ENCODE assay signal across 25 mouse cellular contexts in genomic region chr3:146396256-146396655, GRCm38 (mm10). TPM values are rescaled to one million over a fixed set of nuclear protein-coding genes. Genes with fewer than 3 reads are reported as not detected.
DNase-seq lines count a peak whose midpoint lies in the region; ATAC-seq and TF ChIP-seq lines count a peak whose summit lies in the region.
"Had no signal": no experiment of that assay in that cellular context is flagged by ENCODE, and none has a peak within 500 bp of the region (broad histone marks: within the 10 kb centered on the region; RNA-seq: fewer than 3 reads in every experiment).

No protein-coding gene starts in this region.

- no peak for ATAC-seq in liver, embryonic 13.5 days (ENCODE audit: low read depth)
- no peak for ATAC-seq in liver, postnatal 0 days
- ATAC-seq: activated CD4-positive, CD25-positive, alpha-beta regulatory T cell, adult 4 months; forebrain, embryonic 15.5 days had no signal

- no peak for TF ChIP-seq POLR2A in kidney, adult 2 months (IDR thresholded peaks at IDR 0.05; ENCODE audit: low read depth, low read length)

- no peak overlapping the region for H3K27ac ChIP-seq in kidney, adult 2 months (ENCODE audit: insufficient read depth, low read depth, low read length)
- H3K27ac ChIP-seq in left cerebral cortex, adult 2 months: peak overlapping the region; percentile 67
- H3K27ac ChIP-seq in liver, embryonic 13.5 days: peak overlapping the region; percentile 35; the same call in 1 of the 2 replicates
- no peak overlapping the region for H3K27ac ChIP-seq in liver, postnatal 0 days (ENCODE audit: low read depth)
- H3K27ac ChIP-seq: embryonic facial prominence, embryonic 10.5 days; embryonic facial prominence, embryonic 13.5 days; forebrain, embryonic 12.5 days; forebrain, embryonic 15.5 days; heart, embryonic 13.5 days; hindbrain, embryonic 14.5 days had no signal

- 73% methylated on average over 6 of the region's 6 CpGs for WGBS in kidney, adult 2 months
- WGBS in liver, embryonic 13.5 days (ENCODE audit: insufficient replicate concordance): 73% methylated on average over 6 of the region's 6 CpGs
- 74% methylated on average over 6 of the region's 6 CpGs for WGBS in liver, postnatal 0 days (ENCODE audit: insufficient replicate concordance)

- intact Hi-C loops in left cerebral cortex, adult 2 months (cut with DNase I): no loop called here

- no peak for TF ChIP-seq CTCF in kidney, adult 2 months (conservative IDR thresholded peaks at IDR 0.05; ENCODE audit: insufficient read depth, insufficient read length, low read depth, low read length)
- TF ChIP-seq CTCF in left cerebral cortex, adult 2 months (IDR thresholded peaks at IDR 0.05): no peak
- TF ChIP-seq CTCF in liver, postnatal 0 days (IDR thresholded peaks at IDR 0.05; ENCODE audit: low read depth): no peak

- H3K36me3 ChIP-seq in kidney, adult 2 months (ENCODE audit: control insufficient read depth, insufficient read depth, low read length): no peaks in the 10 kb centered on the region
- no peaks in the 10 kb centered on the region for H3K36me3 ChIP-seq in liver, embryonic 13.5 days
- H3K36me3 ChIP-seq in liver, postnatal 0 days (replicated peaks; ENCODE audit: insufficient read depth, low read length): no peaks in the 10 kb centered on the region
- H3K36me3 ChIP-seq: embryonic facial prominence, embryonic 10.5 days; embryonic facial prominence, embryonic 13.5 days; forebrain, embryonic 12.5 days; forebrain, embryonic 15.5 days; heart, embryonic 13.5 days had no signal

- no peaks in the 10 kb centered on the region for H3K27me3 ChIP-seq in kidney, adult 2 months (replicated peaks; ENCODE audit: control insufficient read depth, insufficient read depth, low read length)
- H3K27me3 ChIP-seq in liver, embryonic 13.5 days: no peaks in the 10 kb centered on the region
- no peaks in the 10 kb centered on the region for H3K27me3 ChIP-seq in liver, postnatal 0 days (ENCODE audit: insufficient read depth, low read length)
- H3K27me3 ChIP-seq: embryonic facial prominence, embryonic 13.5 days; forebrain, embryonic 12.5 days; forebrain, embryonic 15.5 days had no signal

- peak; percentile 49 for DNase-seq in kidney, adult 2 months
- no peak for DNase-seq in kidney, adult 11 months
- DNase-seq in left cerebral cortex, adult 2 months (ENCODE audit: extremely low spot score in 1 of 2, low spot score in 2 of 2): no peak
- no peak for DNase-seq in left cerebral cortex, adult 8-10 months (ENCODE audit: low spot score in 2 of 2)
- DNase-seq in liver, embryonic 13.5 days: no peak
- DNase-seq in liver, postnatal 0 days: no peak
- DNase-seq: adrenal gland, adult 8-10 months; adrenal gland, postnatal 25 days; cerebellum, adult 11-12 months; cerebellum, adult 8-10 months; cerebellum, postnatal 10 days; cerebellum, postnatal 36 days; embryo, embryonic 11 days; gastrocnemius, postnatal 25 days; heart, adult 18-20 months; heart, postnatal 14 days; heart, postnatal 4 days had no signal

- H3K9ac ChIP-seq in liver, embryonic 13.5 days: no peak overlapping the region
- H3K9ac ChIP-seq in liver, postnatal 0 days (replicated peaks): no peak overlapping the region
- H3K9ac ChIP-seq: embryonic facial prominence, embryonic 13.5 days; forebrain, embryonic 12.5 days; forebrain, embryonic 15.5 days; heart, embryonic 13.5 days; hindbrain, embryonic 14.5 days had no signal

- H3K4me2 ChIP-seq in liver, embryonic 13.5 days: no peak overlapping the region
- H3K4me2 ChIP-seq in liver, postnatal 0 days (ENCODE audit: low read depth, low read length): no peak overlapping the region
- H3K4me2 ChIP-seq: embryonic facial prominence, embryonic 13.5 days; forebrain, embryonic 12.5 days; forebrain, embryonic 15.5 days; heart, embryonic 13.5 days; hindbrain, embryonic 14.5 days had no signal

- no peak for TF ChIP-seq EP300 in liver, postnatal 0 days (IDR thresholded peaks at IDR 0.05; ENCODE audit: low read depth)

- no peaks in the 10 kb centered on the region for H3K9me3 ChIP-seq in liver, embryonic 13.5 days (replicated peaks)
- H3K9me3 ChIP-seq in liver, postnatal 0 days (ENCODE audit: low read length): no peaks in the 10 kb centered on the region
- H3K9me3 ChIP-seq: embryonic facial prominence, embryonic 10.5 days; embryonic facial prominence, embryonic 13.5 days; forebrain, embryonic 12.5 days; forebrain, embryonic 15.5 days; heart, embryonic 13.5 days had no signal

- no peaks in the 10 kb centered on the region for H3K4me1 ChIP-seq in kidney, adult 2 months (ENCODE audit: control insufficient read depth, insufficient read depth, low read length)
- H3K4me1 ChIP-seq in liver, embryonic 13.5 days (replicated peaks): peaks cover 53% of the 10 kb centered on the region
- H3K4me1 ChIP-seq in liver, postnatal 0 days (ENCODE audit: insufficient read depth): no peaks in the 10 kb centered on the region
- H3K4me1 ChIP-seq: embryonic facial prominence, embryonic 13.5 days; forebrain, embryonic 15.5 days had no signal

- H3K4me3 ChIP-seq in kidney, adult 2 months (ENCODE audit: insufficient read depth, low read depth, low read length): no peak overlapping the region
- H3K4me3 ChIP-seq in left cerebral cortex, adult 2 months: no peak overlapping the region
- no peak overlapping the region for H3K4me3 ChIP-seq in liver, embryonic 13.5 days (replicated peaks)
- H3K4me3 ChIP-seq in liver, postnatal 0 days (ENCODE audit: low read depth, low read length): no peak overlapping the region
- H3K4me3 ChIP-seq: embryonic facial prominence, embryonic 10.5 days; embryonic facial prominence, embryonic 13.5 days; erythroblast, embryonic 14.5 days; forebrain, embryonic 12.5 days; forebrain, embryonic 15.5 days; heart, embryonic 13.5 days had no signal

RNA-seq across cellular contexts. Expression of gene Ssx2ip, which starts 8.2 kb away (rescaled TPM):
- polyA plus RNA-seq in kidney, adult 2 months (2012; rRNA removed): 7.3 and 8.0 TPM in 2 replicates
- total RNA-seq in left cerebral cortex, adult 2 months (2021): 10 to 100 TPM; 91.0 to 91.6 TPM
- 10 to 100 TPM; 81.7 to 96.1 (median 89.0) TPM for total RNA-seq in left cerebral cortex, adult 8-10 months (2022)
- polyA plus RNA-seq in liver, embryonic 13.5 days (2015; fragmentation: Nextera tagmentation; extraction: Ambion mirVana): 105 and 130 TPM in 2 replicates
- polyA plus RNA-seq in liver, postnatal 0 days (2015; fragmentation: Nextera tagmentation; extraction: Ambion mirVana): 19.3 and 22.4 TPM in 2 replicates

RNA-seq across cellular contexts. Expression of gene Ctbs, which starts 53.3 kb away (rescaled TPM):
- polyA plus RNA-seq in kidney, adult 2 months (2012; rRNA removed): 10.5 and 10.7 TPM in 2 replicates
- 1 to 10 TPM; 7.1 to 8.1 TPM for total RNA-seq in left cerebral cortex, adult 2 months (2021)
- 10 to 100 TPM in 1 of 4 experiments, 1 to 10 TPM in 3; 5.9 to 10.5 (median 9.7) TPM for total RNA-seq in left cerebral cortex, adult 8-10 months (2022)
- 4.8 and 4.9 TPM in 2 replicates for polyA plus RNA-seq in liver, embryonic 13.5 days (2015; fragmentation: Nextera tagmentation; extraction: Ambion mirVana)
- 8.3 and 9.9 TPM in 2 replicates for polyA plus RNA-seq in liver, postnatal 0 days (2015; fragmentation: Nextera tagmentation; extraction: Ambion mirVana)

Comparison
In these comparisons a context has a peak if more than half of its experiments do, and no peak if none do; other contexts are left out.
1. H3K27ac ChIP-seq: peak in left cerebral cortex, adult 2 months (single experiment) and liver, embryonic 13.5 days (single experiment); none in kidney, adult 2 months (single experiment) and liver, postnatal 0 days (single experiment).